35 mouse cellular contexts compared by ENCODE assay signal in the genomic region with DNA sequence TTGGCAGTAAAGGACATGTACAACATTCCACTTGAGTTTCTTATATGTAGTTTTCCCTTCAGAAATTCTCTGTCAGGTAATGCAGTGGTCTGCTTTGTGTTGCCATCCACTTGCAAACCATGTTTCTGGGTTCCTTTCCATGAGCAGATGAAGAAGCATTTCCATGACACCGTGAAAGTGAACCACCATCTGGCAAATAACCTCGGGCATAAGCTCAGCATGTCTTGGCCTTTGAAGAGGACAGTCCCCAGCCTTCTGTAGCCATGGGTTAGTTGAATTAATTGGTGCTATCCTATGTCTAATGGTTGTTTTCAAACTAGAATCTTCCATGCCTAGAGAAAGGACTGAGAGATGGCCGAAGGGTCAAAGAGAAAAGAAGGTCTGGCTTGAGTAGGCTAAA.
"Had no signal": no experiment of that assay in that cellular context is flagged by ENCODE, and none has a peak within 500 bp of the region (broad histone marks: within the 10 kb centered on the region; RNA-seq: fewer than 3 reads in every experiment).

No protein-coding gene starts in this region.

- H3K9ac ChIP-seq: heart, embryonic 12.5 days; heart, embryonic 13.5 days; heart, embryonic 15.5 days; hindbrain, embryonic 12.5 days; hindbrain, embryonic 13.5 days; hindbrain, embryonic 14.5 days; hindbrain, embryonic 15.5 days; intestine, embryonic 15.5 days; kidney, embryonic 15.5 days had no signal

- H3K36me3 ChIP-seq: heart, embryonic 10.5 days; heart, embryonic 12.5 days; heart, embryonic 13.5 days; heart, embryonic 15.5 days; hindbrain, embryonic 10.5 days; hindbrain, embryonic 12.5 days; hindbrain, embryonic 13.5 days; hindbrain, embryonic 15.5 days; intestine, embryonic 15.5 days; kidney, embryonic 15.5 days had no signal

- H3K27me3 ChIP-seq: heart, embryonic 12.5 days; heart, embryonic 13.5 days; heart, embryonic 15.5 days; hindbrain, embryonic 12.5 days; hindbrain, embryonic 13.5 days; hindbrain, embryonic 15.5 days; intestine, embryonic 15.5 days; kidney, embryonic 15.5 days had no signal

- DNase-seq: heart, postnatal 10 days; heart, postnatal 14 days; heart, postnatal 36 days; heart, postnatal 4 days; kidney, adult 11 months; kidney, adult 18-20 months; kidney, adult 2 months; kidney, adult 8-10 months; kidney, adult 9 months; kidney, postnatal 10 days; kidney, postnatal 14 days; kidney, postnatal 25 days; kidney, postnatal 36 days; kidney, postnatal 4 days; layer of hippocampus, adult 9-11 months; layer of hippocampus, postnatal 36 days had no signal

- H3K4me2 ChIP-seq: heart, embryonic 11.5 days; heart, embryonic 12.5 days; heart, embryonic 13.5 days; heart, embryonic 15.5 days; hindbrain, embryonic 12.5 days; hindbrain, embryonic 13.5 days; hindbrain, embryonic 14.5 days; hindbrain, embryonic 15.5 days; intestine, embryonic 15.5 days; kidney, embryonic 15.5 days had no signal

- H3K4me1 ChIP-seq: heart, embryonic 15.5 days; intestine, embryonic 15.5 days had no signal

- H3K27ac ChIP-seq: heart, embryonic 10.5 days; heart, embryonic 13.5 days; heart, embryonic 15.5 days; hindbrain, embryonic 12.5 days; hindbrain, embryonic 13.5 days; hindbrain, embryonic 14.5 days; hindbrain, postnatal 0 days; intestine, embryonic 15.5 days; kidney, embryonic 15.5 days; kidney, postnatal 0 days; layer of hippocampus, adult 2 months had no signal

- H3K4me3 ChIP-seq: heart, embryonic 10.5 days; heart, embryonic 12.5 days; heart, embryonic 13.5 days; heart, embryonic 15.5 days; hindbrain, embryonic 10.5 days; hindbrain, embryonic 12.5 days; hindbrain, embryonic 13.5 days; hindbrain, embryonic 15.5 days; intestine, embryonic 15.5 days; kidney, embryonic 15.5 days; layer of hippocampus, adult 2 months had no signal

- H3K9me3 ChIP-seq: heart, embryonic 10.5 days; heart, embryonic 12.5 days; heart, embryonic 13.5 days; heart, embryonic 15.5 days; hindbrain, embryonic 10.5 days; hindbrain, embryonic 12.5 days; hindbrain, embryonic 13.5 days; hindbrain, embryonic 15.5 days; intestine, embryonic 15.5 days; kidney, embryonic 15.5 days had no signal

- ATAC-seq: hindbrain, embryonic 16.5 days; hindbrain, postnatal 0 days; inflammation-experienced regulatory T-cells, adult 6 months; intestine, embryonic 15.5 days; intestine, embryonic 16.5 days; intestine, postnatal 0 days had no signal
